Mouse (Mus musculus): ENCODE data around the gene Stat5b. TPM values are rescaled to one million over a fixed set of nuclear protein-coding genes. Genes with fewer than 3 reads are reported as not detected.

Gene Stat5b
- polyA plus RNA-seq, 1 experiment from 2014 or later: 24.9 TPM

DNA sequence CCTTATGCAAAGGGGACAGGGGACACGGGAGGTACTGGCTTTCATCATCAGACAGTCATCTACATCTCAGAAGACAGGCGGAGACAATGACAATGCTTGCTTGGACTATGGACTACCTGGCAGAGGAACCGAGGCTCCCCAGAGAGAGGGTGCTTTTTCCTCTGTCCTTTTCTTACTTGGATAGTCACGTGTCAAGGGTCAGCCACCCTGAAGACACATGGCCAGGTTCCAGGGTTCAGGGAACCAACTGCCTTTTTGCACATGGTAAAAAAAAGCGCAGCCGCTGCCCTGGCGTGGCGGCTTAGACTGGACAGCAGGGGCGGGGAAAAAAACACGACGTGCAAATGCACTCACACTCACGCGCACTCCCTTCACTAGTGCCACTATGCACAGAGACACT is 68.0 kb downstream of the Stat5b start:
- no peak for ATAC-seq (ENCODE audit: insufficient number of reproducible peaks, low FRiP score, low TSS enrichment, low read depth)
- Histone ChIP-seq H3K27me3 (no peaks in the 10 kb centered on the region), H3K4me1 (no peaks in the 10 kb centered on the region), H3K27ac (replicated peaks) (no peak overlapping the region), H3K4me2 (replicated peaks) (no peak overlapping the region), H3K4me3 (replicated peaks) (no peak overlapping the region), H3K9me3 (replicated peaks) (no peaks in the 10 kb centered on the region), H3K9ac (no peak overlapping the region), H3K36me3 (peaks cover 42% of the 10 kb centered on the region)
- 88% methylated on average over 13 of the region's 13 CpGs for WGBS

GRCm38 (mm10) chr11:100781763-100782475 is 68.6 kb downstream of the Stat5b start:
- Histone ChIP-seq H3K36me3 (peaks cover 37% of the 10 kb centered on the region), H3K9ac (no peak overlapping the region), H3K4me2 (replicated peaks) (no peak overlapping the region), H3K9me3 (replicated peaks) (no peaks in the 10 kb centered on the region), H3K4me1 (no peaks in the 10 kb centered on the region), H3K4me3 (replicated peaks) (no peak overlapping the region), H3K27me3 (no peaks in the 10 kb centered on the region), H3K27ac (replicated peaks) (no peak overlapping the region)
- 80% methylated on average over 15 of the region's 15 CpGs for WGBS
- ATAC-seq (ENCODE audit: insufficient number of reproducible peaks, low FRiP score, low TSS enrichment, low read depth): no peak

GRCm38 (mm10) chr11:100780247-100780646 is 70.3 kb downstream of the Stat5b start:
- H3K4me2 ChIP-seq (replicated peaks): no peak overlapping the region
- H3K36me3 ChIP-seq: peaks cover 37% of the 10 kb centered on the region
- H3K27me3 ChIP-seq: no peaks in the 10 kb centered on the region
- H3K4me1 ChIP-seq: no peaks in the 10 kb centered on the region
- no peak for ATAC-seq (ENCODE audit: insufficient number of reproducible peaks, low FRiP score, low TSS enrichment, low read depth)
- no peaks in the 10 kb centered on the region for H3K9me3 ChIP-seq (replicated peaks)
- no peak overlapping the region for H3K9ac ChIP-seq
- H3K27ac ChIP-seq (replicated peaks): no peak overlapping the region
- WGBS: 71% methylated on average over 8 of the region's 8 CpGs
- no peak overlapping the region for H3K4me3 ChIP-seq (replicated peaks)

DNA sequence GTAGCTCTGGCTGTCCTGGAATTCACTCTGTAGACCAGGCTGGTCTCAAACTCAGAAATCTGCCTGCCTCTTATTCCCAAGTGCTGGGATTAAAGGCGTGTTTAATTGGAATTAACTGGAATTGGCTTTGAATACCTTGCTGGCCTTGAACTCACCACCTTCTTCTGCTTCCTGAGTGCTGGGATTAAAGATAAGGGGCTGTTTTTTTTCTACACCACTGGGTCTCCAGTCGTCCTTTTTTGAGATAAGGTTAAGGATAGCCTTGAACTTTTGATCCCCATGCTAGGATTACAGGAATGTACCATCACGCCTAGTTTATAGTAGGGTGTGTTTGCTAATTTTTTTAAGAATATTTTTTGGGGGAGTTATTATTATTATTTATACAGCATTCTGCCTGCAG is 72.5 kb downstream of the Stat5b start:
- ATAC-seq (ENCODE audit: insufficient number of reproducible peaks, low FRiP score, low TSS enrichment, low read depth): no peak
- peaks cover 25% of the 10 kb centered on the region for H3K36me3 ChIP-seq
- no peak overlapping the region for H3K27ac ChIP-seq (replicated peaks)
- H3K4me3 ChIP-seq (replicated peaks): no peak overlapping the region
- no peaks in the 10 kb centered on the region for H3K9me3 ChIP-seq (replicated peaks)
- H3K27me3 ChIP-seq: no peaks in the 10 kb centered on the region
- WGBS: 73% methylated on average over 3 of the region's 3 CpGs
- no peak overlapping the region for H3K4me2 ChIP-seq (replicated peaks)
- H3K9ac ChIP-seq: no peak overlapping the region
- no peaks in the 10 kb centered on the region for H3K4me1 ChIP-seq

GRCm38 (mm10) chr11:100775921-100776320 is 74.6 kb downstream of the Stat5b start:
- Histone ChIP-seq H3K4me3 (replicated peaks) (no peak overlapping the region), H3K4me1 (0 out of 2 replicates have a peak, but pooled peaks cover 2% of the 10 kb centered on the region), H3K27ac (replicated peaks) (no peak overlapping the region), H3K4me2 (replicated peaks) (no peak overlapping the region), H3K9me3 (replicated peaks) (no peaks in the 10 kb centered on the region), H3K27me3 (no peaks in the 10 kb centered on the region), H3K9ac (no peak overlapping the region), H3K36me3 (peaks cover 10% of the 10 kb centered on the region; the same call in 1 of the 2 replicates)
- no peak for ATAC-seq (ENCODE audit: insufficient number of reproducible peaks, low FRiP score, low TSS enrichment, low read depth)
- 75% methylated on average over 10 of the region's 10 CpGs for WGBS

GRCm38 (mm10) chr11:100774261-100774660 is 76.3 kb downstream of the Stat5b start:
- ATAC-seq (ENCODE audit: insufficient number of reproducible peaks, low FRiP score, low TSS enrichment, low read depth): no peak
- Histone ChIP-seq H3K9me3 (replicated peaks) (no peaks in the 10 kb centered on the region), H3K4me3 (replicated peaks) (no peak overlapping the region), H3K27ac (replicated peaks) (no peak overlapping the region), H3K4me1 (peaks cover 9% of the 10 kb centered on the region), H3K9ac (no peak overlapping the region), H3K27me3 (no peaks in the 10 kb centered on the region), H3K36me3 (0 out of 2 replicates have a peak, but pooled peaks cover 5% of the 10 kb centered on the region), H3K4me2 (replicated peaks) (no peak overlapping the region)
- WGBS: 73% methylated on average over 4 of the region's 4 CpGs

DNA sequence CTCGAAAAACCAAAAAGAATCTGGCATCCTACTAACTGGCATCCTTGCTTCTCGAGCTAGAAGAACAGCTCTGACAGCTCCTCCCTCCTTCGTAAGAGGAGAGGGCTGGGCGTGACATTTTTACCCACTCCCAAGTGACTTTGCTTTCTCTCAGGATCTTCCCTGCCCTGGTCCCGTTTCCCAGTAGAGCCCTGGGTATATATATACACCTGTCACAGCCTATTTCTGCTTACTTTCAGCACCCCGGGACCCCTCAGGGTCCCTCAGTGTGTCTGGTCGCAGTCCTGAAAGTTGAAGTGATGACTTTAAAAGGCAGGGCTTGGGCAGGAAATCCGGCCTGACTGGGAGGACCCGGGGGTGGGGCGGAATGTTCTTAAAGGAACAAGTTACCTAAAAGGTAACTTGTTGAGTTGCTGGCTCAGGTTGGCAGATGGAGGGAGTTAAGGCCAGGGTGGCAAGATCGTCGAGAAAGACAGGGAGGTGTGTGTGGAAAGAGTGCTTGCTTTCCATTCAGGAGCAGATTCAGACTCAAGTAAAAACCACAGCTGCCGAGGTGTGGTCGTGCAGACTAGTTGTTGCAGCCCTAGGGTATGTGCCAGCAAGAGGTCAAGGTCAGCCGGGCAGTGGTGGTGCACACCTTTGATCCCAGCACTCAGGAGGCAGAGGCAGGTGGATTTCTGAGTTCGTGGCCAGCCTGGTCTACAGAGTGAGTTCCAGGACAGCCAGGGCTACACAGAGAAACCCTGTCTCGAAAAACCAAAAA is 79.7 kb downstream of the Stat5b start, which contains the start of gene Ghdc:
Ghdc (minus strand) TSS at position 312 of the 763 bp plus-strand sequence.
- Histone ChIP-seq H3K4me3 (replicated peaks) (peak within 1 kb of the TSS; percentile 66), H3K9ac (peak within 1 kb of the TSS; percentile 39; the same call in 1 of the 2 replicates), H3K4me2 (replicated peaks) (peak within 1 kb of the TSS; percentile 56), H3K27ac (replicated peaks) (peak within 1 kb of the TSS; percentile 60; the same call in 1 of the 2 replicates), H3K9me3 (replicated peaks) (no peaks in the 10 kb centered on the region), H3K36me3 (0 out of 2 replicates have a peak, but pooled peaks cover 4% of the 10 kb centered on the region), H3K4me1 (peaks cover 9% of the 10 kb centered on the region), H3K27me3 (no peaks in the 10 kb centered on the region)
- WGBS: 16% methylated on average over 17 of the region's 17 CpGs
- peak; percentile 46; the same call in 1 of the 2 replicates for ATAC-seq (ENCODE audit: insufficient number of reproducible peaks, low FRiP score, low TSS enrichment, low read depth)

- ATAC-seq (ENCODE audit: insufficient number of reproducible peaks, low FRiP score, low TSS enrichment, low read depth): no peak
- H3K9me3 ChIP-seq (replicated peaks): no peaks in the 10 kb centered on the region
- 58% methylated on average over 6 of the region's 6 CpGs for WGBS
- no peak overlapping the region for H3K9ac ChIP-seq
- peak overlapping the region; percentile 66 for H3K4me3 ChIP-seq (replicated peaks)
- no peaks in the 10 kb centered on the region for H3K27me3 ChIP-seq
- H3K27ac ChIP-seq (replicated peaks): peak overlapping the region; percentile 60; the same call in 1 of the 2 replicates
- 0 out of 2 replicates have a peak, but pooled peaks cover 4% of the 10 kb centered on the region for H3K36me3 ChIP-seq
- peak overlapping the region; percentile 56 for H3K4me2 ChIP-seq (replicated peaks)
- H3K4me1 ChIP-seq: peaks cover 9% of the 10 kb centered on the region
These were observed 80.5 kb downstream of the Stat5b start for GRCm38 (mm10) chr11:100769980-100770379.

GRCm38 (mm10) chr11:100767871-100768270 is 82.7 kb downstream of the Stat5b start:
- H3K4me3 ChIP-seq (replicated peaks): no peak overlapping the region
- no peak overlapping the region for H3K4me2 ChIP-seq (replicated peaks)
- 86% methylated on average over 5 of the region's 5 CpGs for WGBS
- H3K9ac ChIP-seq: no peak overlapping the region
- H3K36me3 ChIP-seq: 0 out of 2 replicates have a peak, but pooled peaks cover 4% of the 10 kb centered on the region
- no peak overlapping the region for H3K27ac ChIP-seq (replicated peaks)
- no peak for ATAC-seq (ENCODE audit: insufficient number of reproducible peaks, low FRiP score, low TSS enrichment, low read depth)
- H3K4me1 ChIP-seq: peaks cover 9% of the 10 kb centered on the region
- no peaks in the 10 kb centered on the region for H3K9me3 ChIP-seq (replicated peaks)
- H3K27me3 ChIP-seq: no peaks in the 10 kb centered on the region

- H3K4me3 ChIP-seq (replicated peaks): no peak overlapping the region
- no peak overlapping the region for H3K4me2 ChIP-seq (replicated peaks)
- H3K4me1 ChIP-seq: peaks cover 13% of the 10 kb centered on the region
- no peak for ATAC-seq (ENCODE audit: insufficient number of reproducible peaks, low FRiP score, low TSS enrichment, low read depth)
- no peak overlapping the region for H3K27ac ChIP-seq (replicated peaks)
- no peaks in the 10 kb centered on the region for H3K9me3 ChIP-seq (replicated peaks)
- no peak overlapping the region for H3K9ac ChIP-seq
- H3K27me3 ChIP-seq: peaks cover 9% of the 10 kb centered on the region; the same call in 1 of the 2 replicates
- H3K36me3 ChIP-seq: 0 out of 2 replicates have a peak, but pooled peaks cover 4% of the 10 kb centered on the region
- WGBS: 86% methylated on average over 9 of the region's 9 CpGs
These were observed 83.8 kb downstream of the Stat5b start for GRCm38 (mm10) chr11:100766726-100767125.

GRCm38 (mm10) chr11:100762831-100763230 is 87.7 kb downstream of the Stat5b start, which contains the start of gene Hcrt:
Hcrt (minus strand) TSS chr11:100762931.
- Histone ChIP-seq H3K9ac (peak within 1 kb of the TSS; percentile 1; the same call in 1 of the 2 replicates), H3K27me3 (peaks cover 36% of the 10 kb centered on the region), H3K36me3 (0 out of 2 replicates have a peak, but pooled peaks cover 4% of the 10 kb centered on the region), H3K27ac (replicated peaks) (no peak within 1 kb of the TSS), H3K4me1 (peaks cover 22% of the 10 kb centered on the region), H3K9me3 (replicated peaks) (no peaks in the 10 kb centered on the region), H3K4me3 (replicated peaks) (peak within 1 kb of the TSS; percentile 44), H3K4me2 (replicated peaks) (peak within 1 kb of the TSS; percentile 68)
- WGBS: 85% methylated on average over 7 of the region's 7 CpGs
- ATAC-seq (ENCODE audit: insufficient number of reproducible peaks, low FRiP score, low TSS enrichment, low read depth): no peak
